Mouse (Mus musculus): ENCODE measurements around the gene Rpl7l1. TPM values are rescaled to one million over a fixed set of nuclear protein-coding genes. Genes with fewer than 3 reads are reported as not detected.

Rpl7l1 gene
- polyA plus RNA-seq, 1 experiment from 2014 or later = 74.7 TPM

DNA sequence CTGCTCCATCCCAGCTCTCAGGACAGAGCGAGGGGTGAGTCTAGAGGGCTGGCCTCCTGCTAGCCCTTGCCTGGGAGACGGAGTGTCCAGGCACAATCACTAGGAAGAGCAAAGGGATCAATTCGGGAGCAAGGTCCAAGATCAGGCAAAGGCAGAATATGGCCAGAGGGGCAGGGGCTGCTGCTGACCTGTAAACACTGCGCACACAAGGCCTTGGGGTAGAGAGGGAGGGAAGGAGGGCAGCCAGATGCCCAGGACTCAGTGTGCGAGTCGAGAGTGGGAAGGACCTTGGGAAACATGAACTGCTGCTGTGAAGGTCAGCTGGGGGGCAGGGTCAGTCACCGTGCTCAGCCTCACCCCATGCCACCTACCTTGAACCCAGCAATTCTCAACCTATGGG is 47.2 kb downstream of the Rpl7l1 start:
- Histone ChIP-seq H3K27me3 (no peaks in the 10 kb centered on the region), H3K27ac (replicated peaks) (peak overlapping the region; percentile 71), H3K4me2 (peak overlapping the region; percentile 2; the same call in 1 of the 2 replicates), H3K36me3 (replicated peaks) (peaks cover 15% of the 10 kb centered on the region; the same call in 1 of the 2 replicates), H3K4me3 (replicated peaks) (no peak overlapping the region), H3K9me3 (replicated peaks) (no peaks in the 10 kb centered on the region), H3K9ac (no peak overlapping the region), H3K4me1 (replicated peaks) (peaks cover 22% of the 10 kb centered on the region; the same call in 1 of the 2 replicates)
- 64% methylated on average over 7 of the region's 7 CpGs for WGBS (ENCODE audit: insufficient replicate concordance)
- ATAC-seq (ENCODE audit: insufficient read depth) = peak; percentile 78

DNA sequence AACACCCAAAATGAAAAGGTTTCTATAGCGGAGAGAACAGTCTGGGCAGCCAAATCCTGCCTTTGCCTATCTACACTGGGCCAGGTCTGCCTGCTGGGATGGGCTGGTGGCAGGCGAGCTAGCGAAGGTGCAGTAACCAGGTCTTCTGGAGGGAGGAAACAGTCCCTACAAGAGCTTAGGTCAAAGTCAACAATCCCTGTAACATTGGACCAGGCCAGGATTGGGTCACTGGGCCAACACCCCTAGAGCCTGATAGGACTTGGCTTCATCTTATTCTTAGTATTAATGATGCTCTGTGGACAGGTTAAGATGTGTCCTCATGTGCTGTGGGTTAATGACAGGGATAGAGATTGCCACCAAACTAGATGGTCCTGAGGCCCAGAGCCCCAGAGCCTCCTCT is 48.4 kb downstream of the Rpl7l1 start:
- ATAC-seq (ENCODE audit: insufficient read depth) = no peak
- 70% methylated on average over 3 of the region's 3 CpGs for WGBS (ENCODE audit: insufficient replicate concordance)
- Histone ChIP-seq H3K4me1 (replicated peaks) (peaks cover 24% of the 10 kb centered on the region; the same call in 1 of the 2 replicates), H3K4me2 (no peak overlapping the region), H3K9me3 (replicated peaks) (no peaks in the 10 kb centered on the region), H3K27me3 (peaks cover under 1% of the 10 kb centered on the region), H3K36me3 (replicated peaks) (peaks cover 15% of the 10 kb centered on the region; the same call in 1 of the 2 replicates), H3K27ac (replicated peaks) (peak overlapping the region; percentile 71; the same call in 1 of the 2 replicates), H3K9ac (no peak overlapping the region), H3K4me3 (replicated peaks) (no peak overlapping the region)

GRCm38 (mm10) chr17:46728904-46729318 is 53.6 kb downstream of the Rpl7l1 start, which contains the start of gene Gnmt:
Gnmt (minus strand) TSS chr17:46729168.
- Histone ChIP-seq H3K27me3 (peaks cover 11% of the 10 kb centered on the region), H3K27ac (replicated peaks) (peak within 1 kb of the TSS; percentile 41; the same call in 1 of the 2 replicates), H3K4me2 (peak within 1 kb of the TSS; percentile 44), H3K9ac (peak within 1 kb of the TSS; percentile 30; the same call in 1 of the 2 replicates), H3K4me1 (replicated peaks) (peaks cover 18% of the 10 kb centered on the region; the same call in 1 of the 2 replicates), H3K4me3 (replicated peaks) (peak within 1 kb of the TSS; percentile 49), H3K9me3 (replicated peaks) (no peaks in the 10 kb centered on the region), H3K36me3 (replicated peaks) (peaks cover 20% of the 10 kb centered on the region)
- peak; percentile 71 for ATAC-seq (ENCODE audit: insufficient read depth)
- 30% methylated on average over 24 of the region's 24 CpGs for WGBS (ENCODE audit: insufficient replicate concordance)

GRCm38 (mm10) chr17:46728496-46728895 is 54.0 kb downstream of the Rpl7l1 start:
- WGBS (ENCODE audit: insufficient replicate concordance) = 52% methylated on average over 11 of the region's 11 CpGs
- Histone ChIP-seq H3K4me3 (replicated peaks) (peak overlapping the region; percentile 49), H3K4me1 (replicated peaks) (peaks cover 16% of the 10 kb centered on the region; the same call in 1 of the 2 replicates), H3K27ac (replicated peaks) (peak overlapping the region; percentile 41; the same call in 1 of the 2 replicates), H3K27me3 (peaks cover 11% of the 10 kb centered on the region), H3K9ac (peak overlapping the region; percentile 30; the same call in 1 of the 2 replicates), H3K36me3 (replicated peaks) (peaks cover 20% of the 10 kb centered on the region), H3K4me2 (peak overlapping the region; percentile 44), H3K9me3 (replicated peaks) (no peaks in the 10 kb centered on the region)
- ATAC-seq (ENCODE audit: insufficient read depth) = peak; percentile 26

- peaks cover 20% of the 10 kb centered on the region for H3K36me3 ChIP-seq (replicated peaks)
- no peak for ATAC-seq (ENCODE audit: insufficient read depth)
- H3K27ac ChIP-seq (replicated peaks) = peak overlapping the region; percentile 41; the same call in 1 of the 2 replicates
- peaks cover 14% of the 10 kb centered on the region; the same call in 1 of the 2 replicates for H3K4me1 ChIP-seq (replicated peaks)
- H3K4me2 ChIP-seq = peak overlapping the region; percentile 44
- H3K9ac ChIP-seq = no peak overlapping the region
- peaks cover 11% of the 10 kb centered on the region for H3K27me3 ChIP-seq
- H3K9me3 ChIP-seq (replicated peaks) = no peaks in the 10 kb centered on the region
- 34% methylated on average over 6 of the region's 6 CpGs for WGBS (ENCODE audit: insufficient replicate concordance)
- H3K4me3 ChIP-seq (replicated peaks) = peak overlapping the region; percentile 49
These were observed 54.5 kb downstream of the Rpl7l1 start for GRCm38 (mm10) chr17:46728021-46728420.

- Histone ChIP-seq H3K4me2 (no peak overlapping the region), H3K4me1 (replicated peaks) (peaks cover 14% of the 10 kb centered on the region; the same call in 1 of the 2 replicates), H3K9ac (no peak overlapping the region), H3K27me3 (peaks cover 11% of the 10 kb centered on the region), H3K36me3 (replicated peaks) (peaks cover 22% of the 10 kb centered on the region), H3K4me3 (replicated peaks) (no peak overlapping the region), H3K9me3 (replicated peaks) (no peaks in the 10 kb centered on the region), H3K27ac (replicated peaks) (no peak overlapping the region)
- 79% methylated on average over 11 of the region's 11 CpGs for WGBS (ENCODE audit: insufficient replicate concordance)
- ATAC-seq (ENCODE audit: insufficient read depth) = no peak
These were observed 55.2 kb downstream of the Rpl7l1 start for GRCm38 (mm10) chr17:46727271-46727670.

GRCm38 (mm10) chr17:46725731-46726645 is 56.5 kb downstream of the Rpl7l1 start:
- H3K4me3 ChIP-seq (replicated peaks) = no peak overlapping the region
- no peak overlapping the region for H3K27ac ChIP-seq (replicated peaks)
- peaks cover 29% of the 10 kb centered on the region for H3K36me3 ChIP-seq (replicated peaks)
- H3K9ac ChIP-seq = no peak overlapping the region
- WGBS (ENCODE audit: insufficient replicate concordance) = 77% methylated on average over 26 of the region's 26 CpGs
- H3K4me2 ChIP-seq = no peak overlapping the region
- peaks cover 14% of the 10 kb centered on the region; the same call in 1 of the 2 replicates for H3K4me1 ChIP-seq (replicated peaks)
- H3K9me3 ChIP-seq (replicated peaks) = no peaks in the 10 kb centered on the region
- no peak for ATAC-seq (ENCODE audit: insufficient read depth)
- peaks cover 11% of the 10 kb centered on the region for H3K27me3 ChIP-seq

DNA sequence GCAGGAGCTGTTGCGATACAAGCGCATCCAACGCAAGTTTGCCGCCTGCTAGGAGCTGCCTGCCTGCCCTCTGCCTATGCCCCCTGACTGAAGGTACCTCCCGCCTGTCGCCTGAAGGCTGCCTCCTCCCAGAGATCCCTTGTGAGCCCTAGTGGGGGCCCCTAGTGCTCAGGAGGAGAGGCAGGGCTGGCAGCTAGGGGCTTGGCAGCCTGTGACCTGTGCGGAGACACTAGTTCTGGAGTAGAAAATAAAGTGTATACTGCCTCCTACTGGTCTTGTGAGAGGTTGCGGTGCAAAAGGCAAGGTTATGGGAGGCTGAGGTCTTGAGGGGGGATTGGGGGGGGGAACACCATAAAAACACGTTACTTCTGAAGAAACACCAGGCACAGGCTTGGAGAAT is 57.2 kb downstream of the Rpl7l1 start:
- H3K36me3 ChIP-seq (replicated peaks) = peaks cover 32% of the 10 kb centered on the region
- WGBS (ENCODE audit: insufficient replicate concordance) = 61% methylated on average over 9 of the region's 9 CpGs
- peaks cover 14% of the 10 kb centered on the region; the same call in 1 of the 2 replicates for H3K4me1 ChIP-seq (replicated peaks)
- no peaks in the 10 kb centered on the region for H3K9me3 ChIP-seq (replicated peaks)
- no peak overlapping the region for H3K27ac ChIP-seq (replicated peaks)
- no peak overlapping the region for H3K9ac ChIP-seq
- H3K27me3 ChIP-seq = peaks cover 11% of the 10 kb centered on the region
- no peak overlapping the region for H3K4me2 ChIP-seq
- H3K4me3 ChIP-seq (replicated peaks) = no peak overlapping the region
- ATAC-seq (ENCODE audit: insufficient read depth) = no peak

DNA sequence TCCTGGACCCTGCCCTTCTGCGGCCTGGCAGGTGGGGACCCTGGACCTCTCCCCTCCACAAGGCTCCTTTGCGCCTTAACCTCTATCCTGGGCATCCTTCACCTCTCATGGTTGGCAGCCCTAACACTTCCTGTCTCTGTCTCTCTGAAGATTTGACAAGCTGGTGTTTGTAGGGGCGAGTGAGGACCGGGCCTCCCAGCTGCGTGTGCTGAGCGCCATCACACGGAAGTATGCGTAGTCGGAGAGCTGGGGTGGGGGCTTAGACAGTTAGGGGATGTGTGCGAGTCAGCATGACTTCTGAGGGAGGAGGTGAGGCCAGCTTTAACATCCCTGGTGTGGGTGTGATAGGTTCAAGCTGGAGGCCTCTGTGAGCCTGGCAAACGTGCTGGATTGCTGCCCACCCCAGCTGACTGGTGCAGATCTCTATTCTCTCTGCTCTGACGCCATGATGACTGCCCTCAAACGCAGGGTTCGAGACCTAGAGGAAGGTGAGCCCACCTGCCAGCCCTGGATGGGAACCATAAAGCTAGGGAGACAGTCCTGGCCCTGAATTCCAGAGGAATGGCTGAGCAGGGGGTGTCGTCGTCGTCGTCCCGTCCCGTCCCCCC is 57.9 kb downstream of the Rpl7l1 start:
- H3K4me2 ChIP-seq = no peak overlapping the region
- 78% methylated on average over 20 of the region's 20 CpGs for WGBS (ENCODE audit: insufficient replicate concordance)
- H3K4me1 ChIP-seq (replicated peaks) = peaks cover 14% of the 10 kb centered on the region; the same call in 1 of the 2 replicates
- H3K27me3 ChIP-seq = peaks cover 11% of the 10 kb centered on the region
- no peak for ATAC-seq (ENCODE audit: insufficient read depth)
- no peak overlapping the region for H3K4me3 ChIP-seq (replicated peaks)
- no peak overlapping the region for H3K27ac ChIP-seq (replicated peaks)
- no peaks in the 10 kb centered on the region for H3K9me3 ChIP-seq (replicated peaks)
- H3K9ac ChIP-seq = no peak overlapping the region
- peaks cover 32% of the 10 kb centered on the region for H3K36me3 ChIP-seq (replicated peaks)

Measured in liver, embryonic 15.5 days (tissue).